Mouse (Mus musculus) heart, embryonic 15.5 days (tissue): ENCODE results near the gene Cdh7. TPM values are rescaled to one million over a fixed set of nuclear protein-coding genes. Genes with fewer than 3 reads are reported as not detected.

Source experiments
- ATAC-seq: fragments of 200-750 bp; cut with Nextera tagmentation; replicated peaks from 2 replicates; pipeline ENCODE4 v1.8.0; 2017; ENCODE audit warnings: low read depth, moderate TSS enrichment; ENCODE audit not compliant: insufficient number of reproducible peaks, insufficient read depth, low FRiP score
- H3K27ac ChIP-seq: fragments of 300-500 bp; sonication (generic); 2 replicates; pipeline ENCODE4 v1.5.1; 2015; ENCODE audit warnings: mild to moderate bottlenecking, inconsistent platforms
- H3K27me3 ChIP-seq: fragments of 300-500 bp; sonication (generic); 2 replicates; pipeline ENCODE4 v1.6.1; 2015; ENCODE audit warnings: inconsistent platforms
- H3K36me3 ChIP-seq: fragments of 300-500 bp; sonication (generic); 2 replicates; pipeline ENCODE4 v1.6.1; 2015; ENCODE audit warnings: mild to moderate bottlenecking, inconsistent platforms
- H3K4me1 ChIP-seq: fragments of 300-500 bp; sonication (generic); replicated peaks from 2 replicates; pipeline ENCODE4 v1.6.1; 2015; ENCODE audit warnings: inconsistent platforms
- H3K4me2 ChIP-seq: fragments of 300-500 bp; sonication (generic); 2 replicates; pipeline ENCODE4 v1.6.1; 2015; ENCODE audit warnings: inconsistent platforms, mild to moderate bottlenecking, moderate library complexity
- H3K4me3 ChIP-seq: fragments of 300-500 bp; sonication (generic); 2 replicates; pipeline ENCODE4 v1.5.1; 2015; ENCODE audit warnings: mild to moderate bottlenecking, inconsistent platforms
- H3K9ac ChIP-seq: fragments of 300-500 bp; sonication (generic); 2 replicates; pipeline ENCODE4 v1.6.1; 2015; ENCODE audit warnings: mild to moderate bottlenecking, inconsistent platforms
- H3K9me3 ChIP-seq: fragments of 300-500 bp; sonication (generic); replicated peaks from 2 replicates; pipeline ENCODE4 v1.6.1; 2016; ENCODE audit warnings: inconsistent platforms
- WGBS: fragments of 180-500 bp; shearing (Covaris S2); methylation state at CpG from one replicate; pipeline ENCODE4 v1.1.7; 2015; ENCODE audit warnings: mixed read lengths; 5-methylcytosine and 5-hydroxymethylcytosine counted together
- polyA plus RNA-seq: library from polyadenylated mRNA; unstranded; fragments of >200 nt; fragmentation: Nextera tagmentation; extraction: Ambion mirVana; gene quantifications from 2 replicates; pipeline ENCODE4 v1.2.1, GENCODE M21; 2015

Cdh7 gene
- polyA plus RNA-seq = 0.03 TPM in 1 of 2 replicates, not detected in the other

DNA sequence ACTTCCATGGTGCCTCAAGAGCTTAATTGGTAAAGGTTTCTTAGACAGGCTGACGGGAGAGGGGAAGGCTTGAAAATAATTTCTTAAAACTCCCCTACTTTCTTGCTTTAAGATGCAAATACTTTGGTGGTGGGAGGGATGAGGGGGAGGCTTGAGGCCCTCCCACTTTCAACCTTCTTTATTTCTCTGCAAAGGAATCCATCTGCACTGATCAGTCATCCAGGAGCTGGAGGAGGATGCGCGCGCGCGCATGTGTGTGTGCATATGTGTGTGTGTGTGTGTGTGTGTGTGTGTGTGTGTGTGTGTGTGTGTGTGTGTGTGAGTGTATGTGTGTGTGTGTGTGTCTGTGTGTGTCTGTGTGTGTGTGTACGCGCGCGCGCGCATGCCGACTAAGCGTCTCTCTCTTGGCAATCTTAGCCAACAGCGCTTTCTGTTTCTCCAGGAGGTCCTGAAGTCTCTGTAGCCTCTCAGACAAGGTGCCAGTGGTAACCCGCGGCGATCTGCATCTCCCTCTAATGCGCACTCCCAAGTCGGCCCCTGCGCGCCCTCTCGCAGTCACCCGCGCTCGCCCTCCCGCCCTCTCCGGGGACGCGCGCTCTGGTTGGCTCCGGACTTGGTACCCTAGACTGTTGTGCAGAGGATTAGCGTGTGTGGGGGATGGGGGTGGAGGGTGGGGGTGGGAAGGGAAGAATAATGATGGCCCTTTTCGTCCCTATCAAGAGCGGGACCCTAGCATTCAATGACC is at the start of gene Cdh7:
Cdh7 (plus strand) TSS at position 368 of the 745 bp plus-strand sequence.
- 0 out of 2 replicates have a peak within 1 kb of the TSS, but pooled peaks have one; percentile 10 for H3K9ac ChIP-seq
- peak within 1 kb of the TSS; percentile 88 for H3K4me2 ChIP-seq
- H3K4me3 ChIP-seq = peak within 1 kb of the TSS; percentile 55
- no peak within 1 kb of the TSS for H3K27ac ChIP-seq
- peak; percentile 39; the same call in 1 of the 2 replicates for ATAC-seq
- peaks cover 21% of the 10 kb centered on the region for H3K27me3 ChIP-seq
- peaks cover 7% of the 10 kb centered on the region; the same call in 1 of the 2 replicates for H3K4me1 ChIP-seq
- WGBS = 1% methylated on average over 35 of the region's 35 CpGs
- no peaks in the 10 kb centered on the region for H3K9me3 ChIP-seq
- H3K36me3 ChIP-seq = no peaks in the 10 kb centered on the region

GRCm38 (mm10) chr1:109932674-109933073 is 49.6 kb upstream of the Cdh7 start:
- no peak for ATAC-seq
- Histone ChIP-seq H3K4me3 (no peak overlapping the region), H3K27me3 (no peaks in the 10 kb centered on the region), H3K4me1 (no peaks in the 10 kb centered on the region), H3K36me3 (no peaks in the 10 kb centered on the region), H3K9me3 (no peaks in the 10 kb centered on the region), H3K27ac (no peak overlapping the region), H3K9ac (no peak overlapping the region), H3K4me2 (no peak overlapping the region)
- WGBS = 78% methylated on average over 3 of the region's 3 CpGs

DNA sequence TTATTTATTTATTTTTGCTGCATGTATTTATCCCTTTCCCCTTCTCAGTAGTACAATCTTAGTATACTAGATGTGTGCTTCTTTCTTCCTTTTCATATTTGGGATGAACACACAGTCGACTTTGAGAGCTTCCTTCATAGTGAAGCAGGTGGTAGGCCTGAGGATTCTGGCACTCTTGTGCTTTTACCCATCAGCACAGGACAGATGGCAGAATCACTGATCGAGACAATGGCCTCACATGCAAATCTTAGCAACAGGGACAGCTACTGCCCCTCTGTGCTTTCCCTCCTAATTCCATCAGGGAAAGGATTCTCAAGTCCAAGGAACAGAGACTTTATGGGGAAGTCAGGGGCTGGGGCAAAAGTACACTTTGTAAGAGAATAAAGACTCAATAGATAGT is 33.7 kb upstream of the Cdh7 start:
- 63% methylated on average over 2 of the region's 2 CpGs for WGBS
- ATAC-seq = no peak
- H3K9ac ChIP-seq = no peak overlapping the region

DNA sequence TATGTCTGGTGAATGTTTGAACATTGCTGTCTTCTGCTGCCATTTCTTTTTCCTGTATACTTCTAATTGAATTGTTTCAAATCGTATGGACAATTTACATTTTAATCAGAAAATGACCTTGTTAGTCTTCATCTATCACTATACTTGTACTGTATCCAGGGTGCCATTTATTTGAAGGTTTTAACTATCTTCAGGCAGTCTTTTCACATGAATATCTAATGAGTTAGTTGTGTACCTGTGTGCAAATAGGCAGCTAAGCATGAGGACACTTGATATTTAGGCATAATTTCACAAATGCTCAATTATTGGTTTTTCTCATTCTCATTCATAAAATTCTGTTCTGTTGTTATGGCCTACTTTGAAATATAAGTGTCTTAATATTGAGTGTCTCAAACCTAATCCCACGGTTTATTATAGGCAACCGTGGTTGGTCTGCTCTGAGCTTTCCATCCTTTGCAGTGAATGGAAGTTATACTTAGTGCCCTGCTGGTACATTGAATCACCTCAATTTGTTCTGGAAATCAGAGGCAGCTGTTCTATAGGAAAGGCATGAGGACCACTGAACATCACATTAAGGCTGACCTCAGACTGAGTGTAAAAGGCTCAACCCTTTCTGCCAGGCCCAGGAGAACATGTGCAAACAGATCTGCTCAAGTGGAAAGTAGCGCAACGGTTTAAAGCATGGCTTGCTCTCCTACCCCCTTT is 10.4 kb upstream of the Cdh7 start:
- no peaks in the 10 kb centered on the region for H3K4me1 ChIP-seq
- WGBS = 82% methylated on average over 5 of the region's 5 CpGs
- no peak overlapping the region for H3K4me3 ChIP-seq
- ATAC-seq = no peak
- no peaks in the 10 kb centered on the region for H3K27me3 ChIP-seq
- no peaks in the 10 kb centered on the region for H3K9me3 ChIP-seq
- H3K36me3 ChIP-seq = no peaks in the 10 kb centered on the region
- H3K27ac ChIP-seq = no peak overlapping the region
- H3K9ac ChIP-seq = no peak overlapping the region
- no peak overlapping the region for H3K4me2 ChIP-seq

More for the DNA sequence above, 33.7 kb upstream of the Cdh7 start:
- no peaks in the 10 kb centered on the region for H3K9me3 ChIP-seq
- no peak overlapping the region for H3K27ac ChIP-seq
- no peaks in the 10 kb centered on the region for H3K27me3 ChIP-seq
- H3K4me1 ChIP-seq = no peaks in the 10 kb centered on the region
- no peak overlapping the region for H3K4me3 ChIP-seq
- H3K4me2 ChIP-seq = no peak overlapping the region
- no peaks in the 10 kb centered on the region for H3K36me3 ChIP-seq

GRCm38 (mm10) chr1:109972426-109973015 is 9.7 kb upstream of the Cdh7 start:
- ATAC-seq = no peak
- H3K9ac ChIP-seq = no peak overlapping the region
- WGBS = 63% methylated on average over 4 of the region's 4 CpGs

DNA sequence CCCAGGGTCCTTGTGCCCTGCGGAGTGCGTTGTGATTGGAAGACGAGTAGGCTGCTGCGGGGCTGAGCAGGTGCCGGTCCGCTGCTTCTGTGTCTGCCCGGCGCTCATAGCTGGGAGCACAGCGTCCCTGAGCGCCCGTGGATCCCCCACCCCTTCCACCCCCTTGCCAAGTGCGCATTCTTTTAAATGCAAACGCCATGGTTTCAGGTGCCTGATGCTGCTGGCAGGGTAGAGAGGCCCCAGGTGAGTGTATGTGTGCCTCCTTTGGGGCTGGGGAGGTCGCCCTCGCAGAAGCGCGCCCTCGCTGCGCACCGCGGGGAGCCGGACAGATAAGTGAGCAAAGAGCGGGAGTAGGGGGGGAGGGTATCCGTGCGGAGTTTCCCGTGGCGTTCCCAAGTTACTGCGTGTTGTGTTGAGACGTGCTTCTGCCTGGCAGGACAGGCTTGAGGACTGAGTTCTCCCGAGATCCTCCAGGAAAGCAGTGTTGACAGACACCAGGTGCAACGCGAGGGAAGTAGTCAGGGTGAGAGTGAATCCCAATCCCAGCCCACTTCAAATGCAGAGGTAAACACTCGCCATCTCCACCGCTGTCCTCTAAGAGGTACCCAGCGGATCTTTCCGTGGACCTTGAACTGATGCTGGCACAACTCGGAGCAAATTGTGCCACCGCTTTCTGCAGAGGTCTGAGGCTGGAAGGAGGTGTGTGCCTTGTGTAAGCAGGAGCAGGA is 742 bp downstream of the Cdh7 start:
- Histone ChIP-seq H3K27me3 (peaks cover 21% of the 10 kb centered on the region), H3K4me1 (peaks cover 7% of the 10 kb centered on the region; the same call in 1 of the 2 replicates), H3K27ac (no peak overlapping the region), H3K4me3 (peak overlapping the region; percentile 55), H3K9me3 (no peaks in the 10 kb centered on the region), H3K4me2 (peak overlapping the region; percentile 88), H3K36me3 (no peaks in the 10 kb centered on the region), H3K9ac (0 out of 2 replicates have a peak overlapping the region, but pooled peaks have one; percentile 10)
- ATAC-seq = peak; percentile 18; the same call in 1 of the 2 replicates
- 2% methylated on average over 38 of the region's 38 CpGs for WGBS

More at GRCm38 (mm10) chr1:109972426-109973015, 9.7 kb upstream of the Cdh7 start:
- H3K27me3 ChIP-seq = no peaks in the 10 kb centered on the region
- H3K4me1 ChIP-seq = no peaks in the 10 kb centered on the region
- H3K9me3 ChIP-seq = no peaks in the 10 kb centered on the region
- no peak overlapping the region for H3K4me3 ChIP-seq
- no peak overlapping the region for H3K27ac ChIP-seq
- H3K4me2 ChIP-seq = no peak overlapping the region
- no peaks in the 10 kb centered on the region for H3K36me3 ChIP-seq

GRCm38 (mm10) chr1:109983537-109983912 is 1.3 kb downstream of the Cdh7 start:
- no peaks in the 10 kb centered on the region for H3K36me3 ChIP-seq
- H3K4me3 ChIP-seq = peak overlapping the region; percentile 55
- no peak for ATAC-seq
- peaks cover 21% of the 10 kb centered on the region for H3K27me3 ChIP-seq
- WGBS = 26% methylated on average over 6 of the region's 6 CpGs
- no peak overlapping the region for H3K9ac ChIP-seq
- H3K4me2 ChIP-seq = peak overlapping the region; percentile 88
- H3K9me3 ChIP-seq = no peaks in the 10 kb centered on the region
- no peak overlapping the region for H3K27ac ChIP-seq
- H3K4me1 ChIP-seq = peaks cover 7% of the 10 kb centered on the region; the same call in 1 of the 2 replicates

GRCm38 (mm10) chr1:109984776-109985175 is 2.5 kb downstream of the Cdh7 start:
- WGBS = 70% methylated on average over 3 of the region's 3 CpGs
- Histone ChIP-seq H3K4me2 (no peak overlapping the region), H3K9me3 (no peaks in the 10 kb centered on the region), H3K4me3 (no peak overlapping the region), H3K4me1 (peaks cover 7% of the 10 kb centered on the region; the same call in 1 of the 2 replicates), H3K27me3 (peaks cover 21% of the 10 kb centered on the region), H3K27ac (no peak overlapping the region), H3K36me3 (no peaks in the 10 kb centered on the region), H3K9ac (no peak overlapping the region)
- no peak for ATAC-seq

- Histone ChIP-seq H3K4me2 (no peak overlapping the region), H3K9me3 (no peaks in the 10 kb centered on the region), H3K27ac (no peak overlapping the region), H3K4me3 (no peak overlapping the region), H3K27me3 (peaks cover 21% of the 10 kb centered on the region), H3K9ac (no peak overlapping the region), H3K36me3 (no peaks in the 10 kb centered on the region), H3K4me1 (peaks cover 7% of the 10 kb centered on the region; the same call in 1 of the 2 replicates)
- no peak for ATAC-seq
- 12% methylated on average over 1 of the region's 1 CpGs for WGBS
Observed at GRCm38 (mm10) chr1:109985468-109985867, 3.2 kb downstream of the Cdh7 start.

DNA sequence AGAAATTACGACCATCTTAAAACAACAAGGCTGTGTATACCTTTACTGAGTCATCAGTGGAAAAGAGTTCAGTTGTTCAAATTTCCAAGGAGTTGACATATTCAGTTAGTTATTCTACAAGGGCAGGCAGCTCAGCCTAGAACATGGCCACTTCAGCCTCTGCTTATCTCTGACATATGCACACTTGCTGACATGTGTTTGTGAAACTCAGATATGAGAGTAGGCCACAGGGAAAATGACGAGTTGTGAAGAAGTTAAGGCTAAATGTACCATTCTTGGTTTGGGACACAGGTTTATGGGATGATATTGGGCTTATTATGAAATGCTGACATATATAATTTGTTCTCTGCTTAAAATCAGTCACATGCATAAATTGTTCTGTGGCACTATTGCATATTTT is 7.3 kb downstream of the Cdh7 start:
- Histone ChIP-seq H3K4me3 (no peak overlapping the region), H3K36me3 (no peaks in the 10 kb centered on the region), H3K27me3 (no peaks in the 10 kb centered on the region), H3K9me3 (no peaks in the 10 kb centered on the region), H3K27ac (no peak overlapping the region), H3K4me2 (no peak overlapping the region), H3K4me1 (no peaks in the 10 kb centered on the region), H3K9ac (no peak overlapping the region)
- ATAC-seq = no peak
- WGBS = 31% methylated on average over 2 of the region's 2 CpGs

- 61% methylated on average over 5 of the region's 5 CpGs for WGBS
- no peak overlapping the region for H3K9ac ChIP-seq
- no peaks in the 10 kb centered on the region for H3K4me1 ChIP-seq
- ATAC-seq = no peak
- no peak overlapping the region for H3K4me2 ChIP-seq
- no peaks in the 10 kb centered on the region for H3K9me3 ChIP-seq
- no peaks in the 10 kb centered on the region for H3K36me3 ChIP-seq
- no peak overlapping the region for H3K4me3 ChIP-seq
- H3K27ac ChIP-seq = no peak overlapping the region
- no peaks in the 10 kb centered on the region for H3K27me3 ChIP-seq
Observed at GRCm38 (mm10) chr1:109993906-109994305, 11.7 kb downstream of the Cdh7 start.
